Comparison of ENCODE assay signal across 10 mouse cellular contexts in genomic region chr17:75538431-75538830, GRCm38 (mm10).
"Had no signal": no experiment of that assay in that cellular context is flagged by ENCODE, and none has a peak within 500 bp of the region (broad histone marks: within the 10 kb centered on the region; RNA-seq: fewer than 3 reads in every experiment).

No protein-coding gene starts in this region.

- H3K27me3 ChIP-seq: kidney, embryonic 15.5 days; limb, embryonic 13.5 days had no signal

- H3K4me1 ChIP-seq: limb, embryonic 10.5 days; limb, embryonic 13.5 days had no signal

- H3K4me3 ChIP-seq: kidney, embryonic 15.5 days; limb, embryonic 10.5 days; limb, embryonic 13.5 days had no signal

- DNase-seq: kidney, adult 8-10 months; kidney, postnatal 10 days; kidney, postnatal 36 days; midbrain, embryonic 14.5 days; thymus, postnatal 25 days had no signal

- H3K9ac ChIP-seq: kidney, embryonic 15.5 days; limb, embryonic 13.5 days; liver, embryonic 14.5 days had no signal

- H3K4me2 ChIP-seq: kidney, embryonic 15.5 days; limb, embryonic 13.5 days; midbrain, embryonic 11.5 days had no signal

- H3K9me3 ChIP-seq: kidney, embryonic 15.5 days; limb, embryonic 10.5 days; limb, embryonic 13.5 days had no signal

- H3K27ac ChIP-seq: kidney, embryonic 15.5 days; limb, embryonic 10.5 days; limb, embryonic 13.5 days; liver, embryonic 14.5 days had no signal
